Mouse (Mus musculus) CD4-positive, CD25-positive, alpha-beta regulatory T cell, adult 2 months (primary cell): ENCODE results near the gene Tomm40l.
"Not testable (repeated sequence)": the region's sequence is repeated elsewhere in the genome, so short reads cannot be mapped to it uniquely, and the experiment has no call there.

Experiments used
- DNase-seq: peaks from one replicate; pipeline ENCODE4 v3.0.0-alpha.2; 2012; ENCODE audit warnings: low read depth, low spot score

Gene Tomm40l

DNA sequence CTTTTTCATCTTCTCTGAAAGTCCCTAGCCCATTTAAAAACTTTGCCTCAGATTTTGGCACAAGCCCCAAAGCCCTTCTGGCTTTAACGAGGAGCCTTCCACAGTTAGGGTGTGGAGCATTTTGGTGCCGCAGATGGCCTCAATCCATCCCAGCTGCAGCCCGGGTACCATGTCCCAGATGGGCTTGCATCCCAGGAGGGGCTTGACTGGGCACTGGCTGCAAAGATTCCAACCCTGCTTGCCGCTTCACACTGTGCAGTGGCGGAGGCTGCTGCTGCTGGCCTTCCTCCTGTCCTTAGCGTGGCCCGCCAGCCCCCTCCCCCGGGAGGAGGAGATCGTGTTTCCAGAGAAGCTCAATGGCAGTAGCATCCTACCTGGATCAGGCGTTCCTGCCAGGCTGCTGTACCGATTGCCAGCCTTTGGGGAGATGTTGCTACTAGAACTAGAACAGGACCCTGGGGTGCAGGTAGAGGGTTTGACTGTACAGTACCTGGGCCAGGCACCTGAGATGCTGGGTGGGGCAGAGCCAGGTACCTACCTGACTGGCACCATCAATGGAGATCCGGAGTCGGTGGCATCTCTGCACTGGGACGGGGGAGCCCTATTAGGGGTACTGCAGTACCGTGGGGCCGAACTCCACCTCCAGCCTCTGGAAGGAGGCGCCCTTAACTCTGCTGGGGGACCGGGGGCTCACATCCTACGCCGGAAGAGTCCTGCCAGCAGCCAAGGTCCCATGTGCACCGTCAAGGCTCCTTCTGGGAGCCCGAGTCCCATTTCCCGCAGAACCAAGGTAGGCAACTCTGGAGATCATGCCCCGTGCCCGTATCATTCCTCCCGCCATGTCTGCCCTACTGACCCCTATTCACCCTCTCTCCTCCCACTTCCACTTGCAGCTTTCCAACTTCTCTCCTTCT, 28.6 kb upstream of the Tomm40l start, which contains the start of gene Ndufs2:
Gene Ndufs2 (minus strand): TSS at position 709 of the 914 bp plus-strand sequence.
- DNase-seq: no peak

DNA sequence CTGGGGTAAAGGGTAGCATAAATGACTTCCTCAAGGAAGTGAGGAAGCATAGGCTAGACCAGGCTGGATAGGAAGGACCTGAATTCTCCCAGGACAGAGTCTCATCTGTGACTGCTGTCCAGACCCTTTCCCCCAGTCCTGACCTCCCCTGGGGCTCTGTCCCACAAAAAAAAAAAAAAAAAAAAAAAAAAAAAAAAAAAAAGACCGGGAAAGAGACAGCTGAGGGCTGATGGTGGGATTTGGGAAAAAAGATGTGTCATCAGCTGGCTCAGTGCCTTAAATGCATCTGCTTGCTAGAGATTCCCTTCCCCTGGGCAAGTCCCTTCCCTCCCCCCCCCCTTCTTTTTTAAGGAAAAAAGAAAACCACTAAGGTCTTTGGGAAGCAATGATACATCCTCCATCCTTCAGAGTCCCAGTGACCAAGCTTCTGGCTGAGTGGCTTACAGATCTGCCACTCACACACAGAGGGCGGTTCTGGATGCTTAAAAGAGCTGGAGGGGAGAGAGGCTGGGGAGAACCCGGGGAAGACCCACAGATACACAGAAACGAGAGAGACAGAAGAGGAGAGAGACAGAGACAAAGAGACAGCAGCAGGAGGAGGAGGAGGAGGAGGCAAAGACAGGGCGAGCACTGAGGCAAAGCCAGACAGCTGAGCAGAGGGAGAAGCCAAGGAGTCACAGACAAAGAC, 27.7 kb upstream of the Tomm40l start, which contains the start of gene Adamts4:
Gene Adamts4 (plus strand): TSS at position 509 of the 688 bp plus-strand sequence.
- no peak for DNase-seq

DNA sequence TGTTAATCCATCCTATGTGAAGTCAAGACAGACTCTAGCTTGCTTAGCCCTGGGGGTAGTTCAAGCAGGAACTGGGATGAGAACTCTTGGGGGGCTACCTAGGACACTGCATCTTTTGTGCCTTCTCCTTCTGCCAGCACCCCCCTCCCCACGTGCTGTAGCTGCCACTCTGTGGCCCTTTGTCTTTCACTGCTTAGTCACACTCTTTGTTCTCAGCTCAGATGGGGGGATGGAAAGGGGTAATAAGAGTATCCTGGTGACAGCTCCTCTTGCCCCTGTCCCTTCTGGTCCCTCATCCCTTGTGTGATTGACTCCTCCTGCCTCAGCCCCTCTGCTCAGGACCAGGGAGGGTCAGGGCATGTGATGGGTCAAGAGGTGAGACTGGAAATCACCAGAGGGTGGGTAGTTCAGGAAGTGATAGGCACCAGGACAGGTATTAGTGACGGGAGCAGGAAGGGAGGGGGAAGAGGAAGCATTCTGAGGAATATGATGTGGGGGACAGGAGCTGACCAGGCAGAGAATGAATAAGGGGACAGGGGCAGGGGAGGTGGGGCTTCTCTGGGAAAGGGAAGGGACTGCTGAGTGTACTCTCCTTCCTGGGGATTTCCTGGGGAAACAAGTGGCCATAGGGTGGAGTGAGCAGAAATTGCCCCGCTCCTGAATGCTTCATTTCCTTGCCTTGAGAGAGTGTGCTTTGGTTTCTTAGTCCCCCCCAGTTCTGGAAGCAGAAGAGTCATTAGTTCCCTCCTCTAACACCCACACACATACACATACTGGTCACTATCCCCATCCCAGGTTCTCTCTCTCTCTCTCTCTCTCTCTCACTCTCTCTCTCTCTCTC, 26.3 kb upstream of the Tomm40l start:
- no peak for DNase-seq

DNA sequence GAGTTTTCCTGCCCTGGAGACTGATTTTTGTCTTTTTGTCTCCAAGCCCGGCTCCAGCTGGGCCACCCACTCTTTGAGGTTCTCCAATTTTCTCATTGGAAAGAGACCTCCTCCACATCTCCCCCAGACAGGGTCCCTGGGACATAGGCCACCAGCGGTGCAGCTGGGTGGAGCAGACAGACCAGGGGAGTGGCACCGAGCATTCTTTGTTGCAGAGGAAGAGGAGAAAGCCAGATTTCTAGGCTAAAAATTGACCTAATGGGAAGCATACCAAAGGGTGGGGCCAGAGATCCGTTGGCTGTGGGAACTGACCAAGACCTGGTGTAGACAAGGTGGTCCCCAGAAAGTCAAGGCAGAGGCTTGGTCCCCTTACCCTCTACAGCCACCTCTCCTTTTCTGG, 25.6 kb upstream of the Tomm40l start:
- DNase-seq: no peak

DNA sequence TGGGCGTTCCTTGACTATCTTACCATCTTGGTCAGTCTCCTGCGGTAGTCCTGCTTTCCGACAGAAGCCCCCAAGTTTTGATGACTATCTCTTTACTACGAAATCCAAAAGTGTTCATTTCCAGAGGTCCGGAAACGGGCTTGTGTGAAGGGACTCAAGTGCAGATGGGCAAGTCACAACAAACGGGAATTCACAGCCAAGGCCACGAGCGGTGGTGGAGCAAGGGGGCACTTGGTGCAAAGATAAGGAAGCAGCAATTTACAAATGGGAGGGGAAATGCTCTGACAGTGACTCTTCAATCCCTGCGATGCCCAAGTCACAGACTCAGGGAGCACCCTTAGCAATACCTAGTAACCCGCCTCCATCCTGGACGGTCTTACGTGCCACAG, 25.1 kb upstream of the Tomm40l start:
- no peak for DNase-seq

DNA sequence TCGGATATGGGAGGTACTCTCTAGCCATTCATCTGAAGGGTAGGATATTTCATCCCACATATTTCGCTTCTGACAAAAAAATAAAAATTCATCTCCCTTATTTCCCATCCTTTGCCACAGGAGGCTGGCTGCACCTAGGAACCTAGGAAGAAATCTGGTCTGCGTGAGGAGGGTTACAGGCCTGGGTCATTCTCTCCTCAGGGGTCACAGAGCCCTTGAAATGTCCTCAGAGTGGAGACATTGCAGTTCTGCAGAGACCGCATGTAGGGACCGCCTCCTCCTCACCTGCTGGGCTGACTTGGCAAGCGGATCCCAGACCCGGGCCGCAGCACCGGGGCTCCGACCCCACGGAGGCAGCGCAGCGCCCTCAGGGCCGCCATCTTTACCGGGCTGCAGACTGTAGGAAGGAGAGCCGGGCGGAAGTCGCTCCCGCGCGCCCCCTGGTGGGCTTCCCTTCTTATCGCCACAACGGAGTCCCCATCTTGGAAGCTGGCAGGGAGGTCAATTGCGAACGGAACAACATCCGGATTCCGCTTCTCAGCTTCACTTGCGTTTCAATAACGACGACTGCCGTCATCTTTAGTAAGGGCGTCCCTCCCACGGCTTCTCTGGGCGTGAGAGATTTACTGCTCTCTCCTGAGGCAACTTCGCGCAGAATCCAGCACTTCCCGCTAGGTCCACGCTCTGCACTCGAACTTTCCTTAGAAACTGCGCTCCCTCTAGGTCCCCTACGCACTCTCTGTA, 24.6 kb upstream of the Tomm40l start:
- DNase-seq: peak; percentile 99

DNA sequence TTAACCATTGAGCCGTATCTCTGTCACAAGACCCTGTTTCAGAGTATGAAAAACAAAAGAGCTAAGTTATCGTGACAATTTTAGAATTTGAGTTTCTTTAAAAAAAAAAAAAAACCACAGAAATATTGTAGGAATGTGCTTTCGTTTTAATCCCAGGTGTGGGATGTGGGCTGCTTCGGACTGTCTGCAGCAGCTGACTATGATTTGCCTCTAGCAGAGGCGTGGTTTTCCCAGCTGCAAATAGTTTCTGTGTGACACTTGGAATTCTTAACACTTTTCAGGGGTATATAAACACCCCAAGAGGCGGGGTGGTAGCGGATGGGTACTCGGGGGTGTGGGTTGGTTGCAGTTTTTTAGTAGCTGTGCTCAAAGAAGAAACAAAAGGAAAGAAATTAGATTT, 23.0 kb upstream of the Tomm40l start:
- DNase-seq: no peak

DNA sequence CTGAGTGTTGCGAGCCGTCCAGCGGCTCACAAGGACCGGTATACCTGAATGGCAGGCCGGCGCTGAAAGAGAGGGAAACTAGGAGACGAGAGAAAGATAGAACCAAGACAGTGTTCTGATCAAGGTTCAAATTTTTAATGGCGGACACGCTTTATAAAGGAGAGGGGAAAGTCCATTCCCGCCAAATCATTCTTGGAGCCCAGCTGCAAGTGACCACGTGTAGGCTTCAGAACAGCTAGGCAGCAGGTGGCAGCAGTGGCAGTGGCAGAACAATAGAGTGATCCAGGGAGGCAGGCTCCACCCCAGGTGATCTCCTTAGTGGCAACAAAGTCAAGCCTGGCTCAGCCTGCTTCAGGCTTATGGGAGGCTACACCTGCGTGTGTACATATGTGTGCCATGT, 19.6 kb upstream of the Tomm40l start:
- DNase-seq: not testable (repeated sequence)

DNA sequence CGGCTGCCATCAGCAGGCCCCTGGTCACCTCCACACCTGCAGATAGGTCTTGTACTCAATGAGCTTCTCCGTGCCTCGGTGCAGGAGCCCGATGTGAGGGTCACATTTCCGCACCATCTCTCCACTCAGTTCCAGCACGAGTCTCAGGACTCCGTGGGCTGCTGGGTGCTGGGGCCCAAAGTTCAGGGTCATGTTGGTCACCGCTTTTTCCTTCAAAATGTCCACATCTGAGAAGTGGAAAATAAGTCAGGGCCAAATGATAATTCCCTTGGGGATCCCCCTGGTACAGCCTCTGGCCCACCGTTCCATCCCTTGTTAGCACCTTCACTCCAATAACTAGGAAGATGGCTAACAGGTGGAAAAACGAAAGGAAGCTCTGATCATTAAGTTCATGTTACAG, 18.6 kb upstream of the Tomm40l start:
- DNase-seq: no peak

DNA sequence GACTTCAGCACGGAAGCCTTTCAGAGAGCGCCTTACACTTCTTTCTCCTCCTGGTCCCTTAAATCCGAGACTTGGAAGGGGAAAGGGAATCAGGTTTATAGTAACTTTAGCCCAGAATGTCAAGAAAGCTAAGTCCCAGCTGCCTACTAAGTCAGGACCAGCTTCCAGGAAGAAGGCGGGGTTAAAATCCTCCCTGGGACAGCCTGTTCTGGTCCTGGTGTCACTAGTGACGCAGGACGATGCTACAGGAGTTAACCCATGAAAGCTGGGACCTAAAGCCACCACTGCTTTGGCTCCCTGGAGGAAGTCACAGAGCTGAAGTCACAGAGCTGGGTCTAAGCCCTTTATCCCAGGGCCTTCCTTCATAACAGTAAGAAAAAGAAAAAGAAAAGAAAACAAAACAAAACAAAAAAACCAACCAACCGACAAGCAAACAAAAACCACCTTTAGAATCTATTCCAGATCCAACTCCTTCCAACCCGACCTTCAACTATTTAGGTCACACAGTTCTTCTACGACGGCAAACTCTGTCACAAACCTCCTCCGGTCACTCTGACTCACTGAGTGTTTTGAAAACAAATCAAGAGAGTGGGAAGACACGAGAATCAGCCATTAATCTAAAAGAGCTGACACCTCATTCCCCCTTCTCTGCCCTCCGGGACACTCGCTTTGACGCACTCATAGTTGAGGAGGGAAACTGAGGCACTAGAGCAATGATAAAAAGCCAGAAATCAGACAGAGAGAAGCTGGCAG, 17.9 kb upstream of the Tomm40l start:
- DNase-seq: no peak

DNA sequence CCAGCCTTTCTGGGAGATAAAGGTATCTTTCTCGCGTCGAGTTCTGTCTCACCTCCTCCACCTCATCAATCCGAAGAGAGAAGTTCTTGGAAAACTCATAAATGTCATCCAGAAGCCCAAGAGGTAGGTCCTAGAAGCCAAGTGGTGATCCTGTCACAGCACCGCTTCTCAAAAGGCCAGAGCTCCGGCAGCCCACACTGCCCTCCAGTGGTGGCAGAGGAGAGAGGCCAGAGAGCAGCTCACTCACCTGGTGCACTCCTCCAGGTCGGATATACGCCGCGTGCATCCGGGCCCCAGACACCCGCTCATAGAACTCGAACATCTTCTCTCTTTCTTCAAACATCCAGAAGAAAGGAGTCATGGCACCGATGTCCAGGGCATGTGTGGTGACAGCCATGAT, 16.1 kb upstream of the Tomm40l start:
- DNase-seq: peak; percentile 76

DNA sequence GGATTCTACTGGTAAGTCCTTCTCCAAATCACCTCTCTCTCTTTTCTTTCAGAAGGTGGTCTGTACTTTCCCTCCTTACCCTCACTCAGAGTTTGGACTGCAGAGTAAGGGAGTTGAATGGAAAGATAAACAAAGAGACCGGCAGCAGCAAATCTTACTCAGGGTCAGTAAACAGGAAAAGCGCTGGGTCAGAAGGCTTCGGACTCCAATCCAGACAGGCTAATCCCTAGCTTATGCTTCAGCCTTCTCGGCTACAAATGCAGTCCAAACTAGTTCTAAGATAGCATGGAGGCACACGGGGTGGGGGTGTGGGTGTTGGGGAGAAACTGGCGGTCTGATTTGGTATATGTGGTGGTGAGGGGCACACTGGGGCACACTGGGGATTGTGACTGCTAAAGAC, 15.1 kb upstream of the Tomm40l start:
- no peak for DNase-seq

DNA sequence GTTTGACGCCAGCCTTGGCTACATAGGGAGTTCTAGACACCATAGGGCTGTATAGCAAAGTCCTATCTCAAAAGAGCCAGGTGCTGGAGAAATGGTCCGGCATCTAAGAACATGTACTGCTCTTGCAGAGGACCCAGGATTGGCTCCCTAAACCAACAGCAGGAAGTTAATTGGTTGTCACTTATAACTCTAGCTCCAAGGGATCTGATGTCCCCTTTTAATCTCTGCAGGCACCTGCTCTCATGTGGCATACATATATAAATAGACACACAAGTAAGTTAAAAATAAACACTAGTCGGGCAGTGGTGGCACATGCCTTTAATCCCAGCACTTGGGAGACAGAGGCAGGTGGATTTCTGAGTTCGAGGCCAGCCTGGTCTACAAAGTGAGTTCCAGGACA, 13.5 kb upstream of the Tomm40l start:
- DNase-seq: no peak

DNA sequence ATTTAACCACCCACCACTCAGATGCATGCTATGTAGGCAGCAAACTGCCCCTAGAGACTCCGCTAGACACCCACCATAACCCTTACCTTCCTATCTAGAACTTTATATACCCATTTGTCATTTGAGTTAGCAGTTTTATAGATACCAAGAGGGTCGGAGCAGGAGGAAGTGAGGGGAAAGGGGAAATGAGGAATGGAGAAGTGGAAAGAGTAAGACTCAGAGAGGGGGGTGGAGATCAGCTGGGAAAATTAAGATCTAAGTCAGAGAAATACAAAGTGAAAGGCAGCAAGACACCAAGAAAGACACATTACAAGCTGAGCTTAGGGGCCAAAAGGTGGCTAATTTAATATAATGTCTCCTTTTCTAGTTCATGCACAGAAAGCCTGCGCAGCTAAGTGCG, 12.2 kb upstream of the Tomm40l start:
- no peak for DNase-seq

DNA sequence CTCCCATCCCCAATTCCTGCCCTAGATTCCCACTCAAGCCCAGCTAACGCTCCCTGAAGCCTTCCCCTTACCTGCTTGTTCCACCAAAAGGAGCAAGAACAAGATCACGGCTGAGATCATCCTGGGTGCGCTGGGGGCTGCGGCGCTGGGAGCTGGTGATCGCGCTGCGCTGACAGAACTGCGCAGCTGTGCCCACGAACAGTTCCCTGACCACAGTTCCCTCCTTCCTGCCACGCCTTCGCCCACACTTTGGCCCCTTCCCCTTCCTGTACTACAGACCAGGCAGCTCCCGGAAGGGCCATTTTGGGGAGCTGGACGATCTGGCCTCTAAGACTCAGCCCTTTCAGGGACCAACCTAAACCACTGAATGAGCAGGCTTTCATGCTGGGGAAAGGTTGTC, 11.8 kb upstream of the Tomm40l start, which contains the start of gene Fcer1g:
Gene Fcer1g (minus strand): TSS at position 240 of the 400 bp plus-strand sequence.
- DNase-seq: no peak

DNA sequence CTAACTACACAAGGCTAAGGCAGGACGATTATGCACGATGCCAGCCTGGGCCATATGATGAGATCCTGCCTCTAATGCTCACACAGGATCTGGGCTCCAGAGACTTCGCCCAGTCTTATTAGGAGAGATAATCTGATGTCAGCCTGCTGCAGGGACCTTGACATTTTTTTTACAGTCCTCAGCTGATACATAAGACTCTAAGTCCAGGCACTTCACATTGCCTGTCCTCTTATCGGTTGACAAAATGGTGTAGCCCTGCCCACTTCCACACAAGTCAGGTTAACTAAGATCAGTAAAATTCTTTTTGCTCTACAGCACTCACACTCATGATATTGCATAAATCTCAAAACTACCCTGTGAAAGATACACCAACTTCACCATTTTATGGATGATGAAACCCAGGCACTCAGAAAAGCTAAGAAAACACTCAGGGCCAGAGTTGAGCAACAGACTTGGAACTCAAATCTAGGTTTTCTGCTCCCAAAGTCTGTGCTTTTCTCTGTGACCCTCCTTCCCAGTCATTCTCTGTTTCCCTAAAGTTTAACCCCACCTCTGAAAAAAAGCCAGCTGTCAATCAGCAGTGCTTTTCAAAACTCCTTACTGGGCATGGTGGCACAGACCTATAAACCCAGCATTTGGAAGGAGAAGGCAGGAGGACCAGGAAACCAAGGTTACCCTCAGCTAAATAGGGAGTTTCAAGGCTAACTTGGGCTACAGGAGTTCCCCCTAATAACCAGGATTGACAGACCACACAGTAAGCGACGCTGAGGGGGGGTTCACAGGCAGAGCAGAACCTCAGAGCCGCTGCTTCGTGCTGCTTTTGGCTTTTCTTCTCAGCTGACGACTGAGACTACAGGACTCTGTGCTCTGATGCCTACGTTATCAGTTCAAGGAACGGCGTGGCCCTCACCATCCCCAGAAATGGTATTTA, 10.8 kb upstream of the Tomm40l start:
- DNase-seq: no peak

DNA sequence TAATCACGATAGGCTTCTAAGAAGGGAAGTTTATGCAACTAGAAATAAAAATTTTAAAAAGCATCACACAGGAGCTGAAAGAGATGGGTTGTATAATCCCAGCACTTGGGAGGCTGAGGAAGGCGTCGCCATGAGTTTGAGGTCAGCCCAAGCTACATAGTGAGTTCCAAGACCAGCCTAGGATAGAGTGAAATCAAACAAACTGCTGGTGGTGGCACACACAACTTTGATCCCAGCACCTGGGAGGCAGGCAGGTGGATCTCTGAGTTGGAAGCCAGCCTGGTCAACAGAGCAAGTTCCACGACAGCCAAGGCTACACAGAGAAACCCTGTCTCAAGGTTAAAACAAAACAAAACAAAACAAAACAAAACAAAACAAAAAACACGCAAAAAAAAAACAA, 10.0 kb upstream of the Tomm40l start:
- no peak for DNase-seq

DNA sequence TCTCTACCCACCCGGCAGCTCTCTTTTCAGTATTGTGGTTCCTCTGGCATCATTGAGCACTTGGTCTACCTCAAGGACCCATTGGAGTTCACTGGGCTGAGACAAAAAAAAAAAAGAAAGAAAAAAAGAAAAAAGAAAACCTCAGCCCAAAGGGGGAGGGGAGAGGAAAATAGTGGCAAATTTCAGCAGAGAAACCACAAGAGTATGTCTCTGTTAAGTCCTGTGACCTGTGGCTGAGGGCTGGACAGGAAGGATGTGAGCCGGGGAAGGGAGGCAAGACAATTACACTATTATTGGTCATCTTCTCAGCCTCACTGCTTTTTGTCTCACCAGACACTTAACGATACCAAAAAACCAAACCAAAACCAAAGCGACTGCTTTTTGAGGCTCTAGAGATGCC, 9.5 kb upstream of the Tomm40l start:
- no peak for DNase-seq

DNA sequence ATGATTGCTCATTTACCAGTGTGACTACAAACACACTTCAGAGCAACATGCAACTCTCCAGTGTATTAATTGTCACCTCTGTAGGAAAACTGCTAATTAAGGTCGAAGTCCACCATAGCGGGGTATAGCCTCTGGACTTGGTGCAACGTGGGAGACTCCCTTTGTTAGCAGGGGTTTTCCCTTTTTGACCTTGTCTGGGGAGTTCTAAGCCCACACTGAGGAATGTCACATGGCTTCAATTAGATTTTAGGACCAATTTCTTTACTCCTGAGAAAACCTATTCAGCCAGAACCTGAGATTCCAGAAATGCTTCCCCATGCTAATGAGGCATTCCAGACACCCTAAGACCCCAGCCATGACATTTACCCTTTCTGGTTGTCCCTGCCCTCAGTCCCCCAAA, 7.9 kb upstream of the Tomm40l start:
- no peak for DNase-seq
